Mouse (Mus musculus) kidney, adult 8-10 months (tissue): ENCODE measurements at regions not wholly inside any gene's neighbourhood (a gene's known extent, or its start where the extent isn't known, plus 50 kb on each side); places are given as distances from the start of the nearest gene placed in this dataset.
A peak's percentile ranks its signal among the peaks of the same experiment; 100 is the strongest.

ENCODE experiments used
- DNase-seq, 2 experiments: peaks; one replicate each; pipeline ENCODE4 v3.0.0; 2022

DNA sequence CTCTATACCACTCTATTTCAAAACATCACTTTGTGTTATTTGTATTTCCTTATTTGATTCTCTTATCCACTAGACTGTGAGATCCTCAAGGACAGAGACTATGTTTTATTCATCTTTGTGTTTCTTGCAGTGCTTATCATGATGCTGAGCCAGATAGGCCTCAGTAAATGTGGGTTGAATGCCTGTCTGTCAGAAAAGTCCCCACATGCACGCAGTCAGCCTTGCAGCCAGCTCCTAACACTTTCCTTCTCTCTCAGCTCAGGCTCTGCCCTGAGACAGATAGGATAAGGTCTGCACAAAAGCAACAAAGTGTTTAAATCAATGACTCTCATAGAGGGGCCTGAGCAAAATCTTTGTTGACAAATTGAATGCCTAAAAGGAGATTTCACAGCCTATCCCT is 600.0 kb downstream of the Gm9195 start:
- DNase-seq: no peak

DNA sequence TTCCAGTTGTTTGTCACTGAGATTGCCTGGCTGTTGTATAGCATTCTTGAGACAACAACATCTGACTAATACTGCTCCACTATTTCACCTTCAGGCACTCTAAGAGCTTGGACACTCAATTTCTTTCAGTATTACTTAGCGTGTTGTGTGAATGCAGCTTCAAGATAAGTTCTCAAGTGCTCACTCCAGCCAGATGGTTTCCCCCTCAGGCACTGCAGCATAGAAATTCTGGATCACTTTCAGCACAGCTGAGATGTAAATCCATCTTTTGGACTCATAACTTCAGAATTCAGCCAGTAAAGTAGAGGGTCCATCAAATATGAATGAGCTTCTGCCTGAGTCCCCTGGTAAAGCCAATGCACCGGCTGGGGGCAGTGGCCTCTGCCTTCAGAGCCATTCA is 608.8 kb downstream of the Gm9195 start:
- no peak for DNase-seq

DNA sequence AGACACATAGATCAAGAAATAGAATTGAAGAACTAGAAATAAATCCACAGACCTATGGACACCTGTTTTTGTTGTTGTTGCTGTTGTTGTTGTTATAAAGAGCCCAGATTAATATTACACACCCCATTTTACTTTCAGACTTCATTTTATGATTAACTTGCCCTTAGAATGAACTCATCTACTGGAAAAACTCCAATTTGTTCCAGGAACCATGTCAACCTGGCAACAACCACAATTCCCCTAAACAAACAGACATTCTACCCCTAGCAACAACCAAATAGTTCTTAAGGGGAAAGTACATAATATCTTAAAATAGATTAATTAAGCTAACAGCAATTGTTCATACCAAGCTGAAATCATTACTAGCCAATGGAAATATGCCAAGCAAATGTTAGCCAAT is 646.1 kb downstream of the Gm9195 start:
- peak in 1 of 2 experiments; percentile 5 for DNase-seq

- no peak for DNase-seq
Measured at GRCm38 (mm10) chr14:71808863-71809487, 682.7 kb downstream of the Gm9195 start.

DNA sequence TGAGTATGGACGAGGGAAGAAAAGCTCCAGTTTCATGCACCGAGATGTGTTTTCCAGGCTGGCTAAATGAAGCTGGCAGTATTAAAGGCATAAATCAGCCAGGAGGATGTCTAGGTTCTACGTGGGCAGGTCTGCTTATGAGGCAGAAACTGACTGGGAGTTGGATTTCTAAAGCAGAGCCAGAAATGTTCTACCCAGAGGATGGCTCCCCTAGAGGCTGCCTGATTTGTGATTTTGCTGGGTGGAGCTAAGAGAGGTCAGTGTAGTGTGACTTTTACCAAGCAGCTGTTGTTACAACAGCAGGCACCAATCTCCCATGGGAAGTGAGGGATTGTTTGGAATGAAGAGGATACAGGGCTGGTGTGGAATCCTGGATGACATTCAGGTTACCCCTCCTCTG is 686.0 kb downstream of the Gm9195 start:
- DNase-seq: no peak

- no peak for DNase-seq
Measured at GRCm38 (mm10) chr14:71799861-71800260, 691.8 kb downstream of the Gm9195 start.

GRCm38 (mm10) chr14:71795713-71796112 is 695.9 kb downstream of the Gm9195 start:
- DNase-seq: no peak

DNA sequence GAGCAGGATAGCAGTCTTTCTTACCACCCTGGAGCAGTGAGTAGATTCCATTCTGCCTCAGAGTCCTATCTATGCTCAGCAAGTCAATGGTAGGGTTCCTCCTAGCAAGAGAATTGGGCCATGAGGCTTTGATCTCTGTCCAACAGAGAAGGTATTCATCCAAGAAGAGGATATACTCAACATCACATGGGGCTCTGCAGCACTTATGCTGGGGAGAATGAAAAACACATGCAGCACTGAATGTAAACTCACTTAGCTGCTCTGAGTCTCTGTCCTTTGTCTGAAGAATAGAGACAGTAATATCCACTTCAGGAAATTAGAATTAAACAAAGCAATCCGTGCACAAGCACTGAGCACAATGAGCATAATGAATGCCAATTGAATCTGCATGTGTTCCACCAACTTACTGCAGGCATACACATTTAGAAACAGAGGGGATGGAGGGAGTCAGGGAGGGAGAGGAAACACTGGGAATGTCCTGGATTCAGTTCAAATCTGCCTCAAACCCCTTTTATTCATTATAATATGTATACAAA is 714.6 kb downstream of the Gm9195 start:
- DNase-seq: no peak

DNA sequence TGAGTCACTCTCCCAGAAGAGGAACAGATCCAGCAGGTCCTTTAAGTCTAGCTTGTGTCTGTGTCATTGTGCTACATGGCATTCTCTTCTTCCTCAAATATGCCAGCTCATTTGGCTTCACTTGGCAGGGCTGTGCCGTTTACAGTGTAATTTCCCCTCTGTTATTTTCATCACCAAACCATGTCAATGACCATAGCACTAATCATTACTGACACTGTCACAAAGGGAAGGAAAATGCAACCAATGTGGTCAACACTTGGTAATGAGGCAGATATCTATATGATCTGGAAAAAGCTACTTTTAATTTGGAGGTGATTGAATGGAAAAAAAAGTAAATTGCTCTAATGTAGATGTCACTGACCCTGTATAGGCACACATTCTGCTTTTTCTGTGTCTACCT is 724.8 kb downstream of the Gm9195 start:
- DNase-seq: no peak

GRCm38 (mm10) chr14:71728542-71728941 is 763.1 kb downstream of the Gm9195 start:
- DNase-seq: no peak

GRCm38 (mm10) chr14:71723526-71723925 is 768.1 kb downstream of the Gm9195 start:
- DNase-seq: no peak

DNA sequence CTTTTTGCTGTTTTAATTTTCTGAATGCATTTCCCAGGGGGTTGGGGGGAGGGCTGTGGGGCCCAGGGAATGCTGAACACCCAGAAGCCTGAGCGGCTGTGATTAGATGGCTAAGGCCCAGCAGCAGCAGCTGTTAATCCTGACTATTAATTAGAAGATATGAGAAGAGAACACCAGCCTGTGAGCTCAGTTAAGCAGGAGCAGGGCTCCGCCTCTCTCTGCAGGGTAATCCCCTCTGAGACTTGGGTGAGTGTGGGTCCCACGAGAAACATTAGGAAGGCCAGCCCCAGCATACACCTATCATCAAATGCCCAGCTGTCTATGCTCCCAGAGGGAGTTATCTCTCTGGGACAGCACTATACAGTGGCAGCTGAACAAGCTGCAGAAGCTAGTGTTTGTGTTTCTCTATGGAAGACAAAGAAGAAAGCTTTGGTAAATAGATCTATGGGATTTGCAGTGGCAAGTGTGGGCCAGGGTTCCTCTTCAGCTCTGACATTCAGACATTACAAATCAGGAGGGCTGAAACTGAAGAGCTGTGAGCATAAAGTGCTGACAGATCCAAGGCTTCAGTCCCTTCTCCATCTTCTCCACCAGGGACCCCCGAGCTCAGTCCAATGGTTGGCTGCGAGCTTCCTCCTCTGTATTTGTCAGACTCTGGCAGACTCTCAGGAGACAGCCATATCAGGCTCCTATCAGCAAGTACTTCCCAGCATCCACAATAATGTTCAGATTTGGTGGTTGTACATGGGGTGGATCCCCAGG is 781.9 kb downstream of the Gm9195 start:
- DNase-seq: no peak

DNA sequence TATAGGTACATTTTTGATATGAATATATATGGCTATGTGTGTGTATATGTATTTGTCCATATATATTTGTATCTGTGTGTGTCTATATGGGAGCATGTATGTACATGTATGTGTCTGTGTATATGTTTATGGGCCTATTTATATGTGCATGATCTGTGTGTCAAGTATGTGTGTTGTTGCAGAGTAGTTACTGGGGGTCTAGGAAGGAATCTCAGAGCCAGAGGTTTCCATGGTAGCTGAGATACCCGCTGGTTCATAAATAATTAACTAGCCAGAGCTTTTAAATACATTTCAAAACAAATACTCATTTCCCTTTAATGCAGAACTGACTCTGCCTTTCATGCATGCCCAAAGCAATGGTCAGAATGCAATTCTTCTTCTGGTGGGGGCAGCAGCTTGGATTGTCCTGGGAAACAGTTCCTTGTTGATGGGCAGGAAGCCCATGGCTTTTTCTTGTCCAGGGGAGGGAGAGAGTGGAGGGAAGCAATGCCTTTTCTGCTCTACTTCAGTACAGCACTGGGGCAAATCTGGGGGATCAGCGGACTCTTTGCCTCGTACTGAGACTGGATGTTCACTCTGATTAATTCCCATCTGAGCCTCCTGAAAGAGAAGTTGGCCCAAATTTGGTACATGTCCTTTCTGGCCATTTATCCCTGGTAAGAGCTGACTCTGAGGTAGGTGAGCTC is 798.7 kb downstream of the Gm9195 start:
- DNase-seq: no peak

GRCm38 (mm10) chr14:71674564-71674963 is 817.1 kb downstream of the Gm9195 start:
- DNase-seq: no peak

DNA sequence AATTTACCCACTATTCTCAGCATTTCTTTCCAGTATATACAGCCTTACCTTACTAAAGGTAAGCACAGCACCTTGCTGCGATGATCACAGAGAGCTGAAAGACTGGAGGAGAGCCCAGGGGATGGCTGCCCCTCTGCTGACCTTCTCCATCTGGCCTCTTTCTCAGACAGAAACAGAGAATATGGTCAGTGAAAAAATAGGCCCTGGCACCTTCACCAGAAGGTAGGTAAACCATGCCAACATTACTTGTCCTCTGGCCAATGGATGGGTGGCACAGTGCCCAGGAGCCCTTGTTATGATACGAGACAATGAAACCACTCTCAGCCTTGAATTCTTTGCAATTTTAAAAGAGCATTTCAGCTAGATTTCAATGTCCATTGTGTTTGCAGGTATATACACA is 817.8 kb downstream of the Gm9195 start:
- DNase-seq: no peak

- DNase-seq: no peak
Measured at GRCm38 (mm10) chr14:71672481-71672880, 819.2 kb downstream of the Gm9195 start.

DNA sequence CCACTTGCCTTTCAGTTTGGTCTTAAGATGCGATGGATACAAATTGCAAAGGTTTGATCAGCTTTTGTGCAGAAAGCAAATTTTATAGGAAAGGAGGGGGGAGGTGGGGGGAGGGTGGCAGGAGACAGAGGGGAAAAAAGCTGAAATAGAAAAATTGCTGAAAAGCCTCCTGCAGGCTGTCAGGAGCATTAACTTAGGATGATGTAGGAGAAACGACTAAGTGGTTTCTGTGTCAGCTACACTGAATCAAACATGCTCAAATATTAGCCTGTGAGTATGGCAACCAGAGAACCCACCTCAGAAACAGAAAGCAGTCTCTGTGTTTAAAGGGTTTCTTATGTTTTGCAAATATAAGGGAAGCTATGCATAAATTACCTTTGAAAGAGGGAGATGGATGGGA is 819.6 kb downstream of the Gm9195 start:
- DNase-seq: no peak

DNA sequence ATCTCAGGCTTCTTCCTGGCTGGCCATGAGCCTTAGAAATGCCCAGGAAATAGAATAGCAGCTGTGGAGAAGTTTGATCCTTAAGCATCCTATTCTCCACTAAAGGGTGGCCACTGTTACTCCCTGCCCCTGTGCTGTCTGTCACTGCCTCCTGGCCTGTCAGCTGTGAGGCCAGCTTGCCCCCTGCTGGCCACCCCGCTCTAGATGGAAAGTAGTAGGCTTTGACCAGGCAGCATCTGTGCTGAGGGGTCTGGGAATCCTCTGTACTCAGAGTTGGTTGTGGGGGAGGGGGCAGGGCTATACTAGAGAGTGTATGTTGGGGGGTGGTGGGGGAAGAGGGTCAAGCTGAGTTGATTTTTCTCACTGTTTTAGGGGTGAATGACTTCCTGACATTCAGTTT is 821.2 kb downstream of the Gm9195 start:
- peak; percentile 2 to 40 for DNase-seq

DNA sequence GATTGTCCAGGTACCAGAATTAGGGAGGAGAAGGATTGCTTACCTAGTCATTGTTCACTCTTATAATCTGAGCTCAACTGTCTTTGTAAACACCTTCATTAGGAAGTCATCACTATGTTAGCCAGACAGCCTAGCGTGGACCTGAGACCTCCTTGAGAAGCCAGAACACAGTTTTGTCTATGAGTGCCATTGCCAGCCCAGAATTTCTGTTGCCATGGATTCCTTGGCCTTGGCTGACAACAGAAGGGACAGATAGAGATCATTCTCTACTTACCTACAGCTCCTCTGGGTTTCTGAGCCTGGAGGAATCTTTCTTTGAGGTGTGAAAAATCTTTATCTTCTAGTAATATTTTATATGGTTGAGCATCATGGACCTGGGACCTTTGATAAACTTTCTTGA is 825.0 kb downstream of the Gm9195 start:
- no peak for DNase-seq

DNA sequence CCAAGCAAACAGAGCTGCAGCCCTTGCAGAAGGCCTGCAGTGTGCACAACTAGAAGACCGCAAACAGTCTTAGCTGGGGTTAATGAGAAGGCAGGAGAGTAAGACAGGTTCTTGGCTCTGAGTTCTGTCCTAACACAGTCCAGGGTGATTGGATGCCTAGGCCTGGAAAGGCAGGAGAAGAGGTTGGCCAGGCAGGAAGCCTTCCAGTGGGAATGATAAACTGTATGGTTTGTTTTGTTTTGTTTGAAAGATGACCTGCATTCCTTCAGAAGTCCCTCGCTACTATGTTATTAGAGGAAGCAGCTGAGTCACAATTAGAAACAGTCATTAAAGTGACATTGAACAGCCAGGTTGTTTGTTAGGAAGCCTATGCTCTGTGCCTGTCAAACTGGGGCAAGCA is 831.5 kb downstream of the Gm9195 start:
- no peak for DNase-seq

- no peak for DNase-seq
Measured at GRCm38 (mm10) chr14:71654785-71655627, 836.6 kb downstream of the Gm9195 start.

- no peak for DNase-seq
Measured at GRCm38 (mm10) chr14:71642536-71642935, 849.1 kb downstream of the Gm9195 start.

DNA sequence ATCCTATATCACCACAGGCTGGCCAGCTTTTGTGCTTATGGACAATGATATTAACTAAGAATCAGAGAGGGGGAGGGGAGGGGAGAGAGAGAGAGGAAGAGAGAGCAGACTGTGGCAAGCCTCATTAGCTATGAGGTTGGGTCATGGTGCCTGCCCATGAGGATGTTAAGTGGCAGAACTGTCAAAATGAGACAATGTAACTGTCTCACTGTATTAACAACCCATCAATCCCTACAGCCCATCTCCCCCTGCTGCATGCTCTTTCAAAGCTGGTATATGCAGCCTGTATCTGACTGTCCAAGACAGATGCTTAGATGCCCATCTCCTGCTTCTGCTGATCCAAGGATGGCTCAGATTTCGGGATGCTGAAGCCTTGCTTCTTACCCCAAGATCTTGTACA is 852.6 kb downstream of the Gm9195 start:
- no peak for DNase-seq
